Comparison of ENCODE assay signal across 14 mouse cellular contexts in the genomic region with DNA sequence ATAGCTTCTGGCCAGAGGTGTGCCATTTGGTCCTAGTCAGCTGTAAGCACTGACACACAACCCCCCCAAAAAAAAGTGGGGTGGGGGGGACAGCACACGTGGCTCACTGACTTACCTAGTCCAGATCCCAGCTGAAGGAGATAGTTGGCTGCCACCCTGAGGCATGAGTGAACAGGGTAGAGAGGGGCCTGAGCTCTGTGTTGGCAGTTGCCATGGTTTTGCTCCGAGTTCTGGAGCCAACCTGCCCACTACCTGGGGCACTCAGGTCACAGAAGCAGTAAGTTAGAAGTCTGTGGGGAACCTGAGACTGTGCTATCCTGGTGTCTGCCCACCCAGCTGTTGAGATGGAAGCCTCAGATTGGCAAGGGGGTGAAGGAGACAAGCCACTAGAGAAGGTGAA. TPM values are rescaled to one million over a fixed set of nuclear protein-coding genes. Genes with fewer than 3 reads are reported as not detected.
A peak's percentile ranks its signal among the peaks of the same experiment; 100 is the strongest.
DNase-seq lines count a peak whose midpoint lies in the region; ATAC-seq lines count a peak whose summit lies in the region.
"Had no signal": no experiment of that assay in that cellular context is flagged by ENCODE, and none has a peak within 500 bp of the region (broad histone marks: within the 10 kb centered on the region; RNA-seq: fewer than 3 reads in every experiment).

No protein-coding gene starts in this region.

- H3K4me1 ChIP-seq in hindbrain, embryonic 12.5 days = 0 out of 2 replicates have a peak, but pooled peaks cover 7% of the 10 kb centered on the region
- H3K4me1 ChIP-seq in hindbrain, embryonic 13.5 days (replicated peaks) = peaks cover 10% of the 10 kb centered on the region
- H3K4me1 ChIP-seq in lung, embryonic 16.5 days (replicated peaks; ENCODE audit: control insufficient read depth, insufficient read depth, low read length) = peaks cover 8% of the 10 kb centered on the region; the same call in 1 of the 2 replicates
- H3K4me1 ChIP-seq in neural tube, embryonic 13.5 days (replicated peaks) = peaks cover 11% of the 10 kb centered on the region; the same call in 1 of the 2 replicates

- no peaks in the 10 kb centered on the region for H3K27me3 ChIP-seq in hindbrain, embryonic 12.5 days
- no peaks in the 10 kb centered on the region for H3K27me3 ChIP-seq in hindbrain, embryonic 13.5 days
- no peaks in the 10 kb centered on the region for H3K27me3 ChIP-seq in lung, embryonic 16.5 days (ENCODE audit: control insufficient read depth, insufficient read depth, low read depth, low read length)
- H3K27me3 ChIP-seq in neural tube, embryonic 13.5 days = no peaks in the 10 kb centered on the region

- no peak overlapping the region for H3K27ac ChIP-seq in hindbrain, embryonic 12.5 days
- no peak overlapping the region for H3K27ac ChIP-seq in hindbrain, embryonic 13.5 days
- H3K27ac ChIP-seq in lung, embryonic 16.5 days (ENCODE audit: low read length) = peak overlapping the region; percentile 61; the same call in 1 of the 2 replicates
- no peak overlapping the region for H3K27ac ChIP-seq in neural tube, embryonic 13.5 days (replicated peaks)
- H3K27ac ChIP-seq: midbrain, embryonic 12.5 days had no signal

- 0 out of 2 replicates have a peak overlapping the region, but pooled peaks have one; percentile 44 for H3K9ac ChIP-seq in hindbrain, embryonic 12.5 days
- no peak overlapping the region for H3K9ac ChIP-seq in hindbrain, embryonic 13.5 days
- H3K9ac ChIP-seq in lung, embryonic 16.5 days (ENCODE audit: low read length) = peak overlapping the region; percentile 49; the same call in 1 of the 2 replicates
- 0 out of 2 replicates have a peak overlapping the region, but pooled peaks have one; percentile 68 for H3K9ac ChIP-seq in neural tube, embryonic 13.5 days

- WGBS in hindbrain, embryonic 12.5 days = 49% methylated on average over 2 of the region's 2 CpGs
- WGBS in hindbrain, embryonic 13.5 days = 62% methylated on average over 2 of the region's 2 CpGs
- 21% methylated on average over 2 of the region's 2 CpGs for WGBS in lung, embryonic 16.5 days
- 51% methylated on average over 2 of the region's 2 CpGs for WGBS in neural tube, embryonic 13.5 days

- H3K4me2 ChIP-seq in hindbrain, embryonic 12.5 days (replicated peaks) = no peak overlapping the region
- H3K4me2 ChIP-seq in hindbrain, embryonic 13.5 days = no peak overlapping the region
- peak overlapping the region; percentile 70 for H3K4me2 ChIP-seq in lung, embryonic 16.5 days (ENCODE audit: low read depth, low read length)
- peak overlapping the region; percentile 60; the same call in 1 of the 2 replicates for H3K4me2 ChIP-seq in neural tube, embryonic 13.5 days

- DNase-seq in lung, postnatal 36 days = no peak
- peak; percentile 10 for DNase-seq in kidney, postnatal 14 days
- no peak for DNase-seq in c-Kit-positive CD71-positive TER-119-positive erythroid progenitor cells, embryonic 14.5 days (ENCODE audit: low spot score)
- DNase-seq in right cerebral cortex, postnatal 10 days (ENCODE audit: low spot score in 2 of 2) = no peak
- DNase-seq: cerebellum, postnatal 14 days; gastrocnemius, adult 2 months had no signal

- no peak overlapping the region for H3K4me3 ChIP-seq in hindbrain, embryonic 12.5 days
- no peak overlapping the region for H3K4me3 ChIP-seq in hindbrain, embryonic 13.5 days
- no peak overlapping the region for H3K4me3 ChIP-seq in lung, embryonic 16.5 days (ENCODE audit: low read length)
- H3K4me3 ChIP-seq in neural tube, embryonic 13.5 days = no peak overlapping the region

- ATAC-seq in hindbrain, embryonic 12.5 days (ENCODE audit: low FRiP score) = no peak
- ATAC-seq in hindbrain, embryonic 13.5 days (ENCODE audit: low FRiP score) = no peak
- ATAC-seq in lung, embryonic 16.5 days (ENCODE audit: low read depth) = peak; percentile 64
- no peak for ATAC-seq in neural tube, embryonic 13.5 days (ENCODE audit: low read depth)

- no peaks in the 10 kb centered on the region for H3K36me3 ChIP-seq in hindbrain, embryonic 12.5 days
- H3K36me3 ChIP-seq in hindbrain, embryonic 13.5 days = no peaks in the 10 kb centered on the region
- H3K36me3 ChIP-seq in lung, embryonic 16.5 days (ENCODE audit: control insufficient read depth, insufficient read depth, low read length) = no peaks in the 10 kb centered on the region
- no peaks in the 10 kb centered on the region for H3K36me3 ChIP-seq in neural tube, embryonic 13.5 days
- H3K36me3 ChIP-seq: midbrain, embryonic 12.5 days had no signal

- H3K9me3 ChIP-seq in hindbrain, embryonic 12.5 days (replicated peaks) = no peaks in the 10 kb centered on the region
- no peaks in the 10 kb centered on the region for H3K9me3 ChIP-seq in hindbrain, embryonic 13.5 days
- H3K9me3 ChIP-seq in lung, embryonic 16.5 days (ENCODE audit: control insufficient read depth, low read length) = no peaks in the 10 kb centered on the region
- no peaks in the 10 kb centered on the region for H3K9me3 ChIP-seq in neural tube, embryonic 13.5 days
- H3K9me3 ChIP-seq: midbrain, embryonic 12.5 days had no signal

RNA-seq across cellular contexts. Expression of a gene that starts 0.6 kb away (rescaled TPM):
- 0.48 and 0.77 TPM in 2 replicates for polyA plus RNA-seq in hindbrain, embryonic 12.5 days (2016; fragmentation: Nextera tagmentation; extraction: Ambion mirVana)
- 1.4 and 1.6 TPM in 2 replicates for polyA plus RNA-seq in hindbrain, embryonic 13.5 days (2015; fragmentation: Nextera tagmentation; extraction: Ambion mirVana)
- 0.44 TPM in 1 of 2 replicates, not detected in the other for polyA plus RNA-seq in lung, embryonic 16.5 days (2015; fragmentation: Nextera tagmentation; extraction: Ambion mirVana)
- polyA plus RNA-seq in neural tube, embryonic 13.5 days (2015; fragmentation: Nextera tagmentation; extraction: Ambion mirVana) = 0.62 and 0.70 TPM in 2 replicates
- polyA plus RNA-seq: erythroblast, embryonic 14.5 days; heart, embryonic 14.5 days; liver, adult 2 months had no signal

RNA-seq across cellular contexts. Expression of a gene that starts 30.9 kb away (rescaled TPM):
- 9.7 and 11.4 TPM in 2 replicates for polyA plus RNA-seq in hindbrain, embryonic 12.5 days (2016; fragmentation: Nextera tagmentation; extraction: Ambion mirVana)
- polyA plus RNA-seq in hindbrain, embryonic 13.5 days (2015; fragmentation: Nextera tagmentation; extraction: Ambion mirVana) = 10.5 and 13.0 TPM in 2 replicates
- polyA plus RNA-seq in lung, embryonic 16.5 days (2015; fragmentation: Nextera tagmentation; extraction: Ambion mirVana) = 3.5 and 5.9 TPM in 2 replicates
- polyA plus RNA-seq in neural tube, embryonic 13.5 days (2015; fragmentation: Nextera tagmentation; extraction: Ambion mirVana) = 10.8 and 11.6 TPM in 2 replicates

Comparison
In these comparisons a context has a peak if more than half of its experiments do, and no peak if none do; other contexts are left out.
1. H3K4me2 ChIP-seq: peak in lung, embryonic 16.5 days (single experiment) and neural tube, embryonic 13.5 days (single experiment); none in hindbrain, embryonic 12.5 days (single experiment) and hindbrain, embryonic 13.5 days (single experiment).